Mouse (Mus musculus) layer of hippocampus, adult 6 months (tissue): ENCODE results near the gene Hhex. TPM values are rescaled to one million over a fixed set of nuclear protein-coding genes. Genes with fewer than 3 reads are reported as not detected.

Source experiments
- long read RNA-seq, 2 experiments: library from polyadenylated mRNA; unstranded; transcript quantifications; one replicate each; pipeline ENCODE4 v2.0.0; 2019 to 2020
- polyA plus RNA-seq: library from polyadenylated mRNA; unstranded; fragments of <200 nt; fragmentation: Nextera tagmentation; gene quantifications from 2 replicates; pipeline ENCODE4 v1.2.3, GENCODE M21; 2021

Gene Hhex
- 1.3 and 1.5 TPM in 2 replicates for polyA plus RNA-seq
- long read RNA-seq, experiment 1, transcript Hhex-201 (4 exons, 1,802 nt) = major isoform, 6 of 6 reads
- long read RNA-seq, experiment 1, partial matches to known transcripts = 0 of 6 reads
- long read RNA-seq, experiment 1, other reads (novel, unspliced or antisense) = 0 of 6 reads
- long read RNA-seq, experiment 2, partial matches to known transcripts = 0 of 3 reads
- long read RNA-seq, experiment 2, other reads (novel, unspliced or antisense) = 0 of 3 reads

GRCm38 (mm10) chr19:37434263-37434951 lies at the start of gene Hhex:
Gene Hhex (plus strand): TSS chr19:37434810.

Other genes starting within 250 kb of the Hhex start
- 25.5 and 26.1 TPM in 2 replicates for gene March5, start 227.3 kb upstream of the Hhex start, polyA plus RNA-seq
- gene Cpeb3, start 226.2 kb upstream of the Hhex start, polyA plus RNA-seq = 11.2 and 18.8 TPM in 2 replicates
- 23.6 and 34.5 TPM in 2 replicates for gene Ide, start 97.0 kb upstream of the Hhex start, polyA plus RNA-seq
- 0.15 and 0.39 TPM in 2 replicates for gene Kif11, start 58.4 kb upstream of the Hhex start, polyA plus RNA-seq
- 27.8 and 27.9 TPM in 2 replicates for gene Exoc6, start 115.6 kb downstream of the Hhex start, polyA plus RNA-seq